Mouse (Mus musculus) right cerebral cortex, postnatal 25 days (tissue): Measurements from ENCODE around the gene Klk1b3.
"Not testable (repeated sequence)": the region's sequence is repeated elsewhere in the genome, so short reads cannot be mapped to it uniquely, and the experiment has no call there.

ENCODE experiments used
- DNase-seq: peaks from one replicate; pipeline ENCODE4 v3.0.0; 2022

The Klk1b3 gene

GRCm38 (mm10) chr7:44197891-44198290 is at the start of gene Klk1b3:
Gene Klk1b3 (plus strand): TSS chr7:44198191.
- DNase-seq: no peak

DNA sequence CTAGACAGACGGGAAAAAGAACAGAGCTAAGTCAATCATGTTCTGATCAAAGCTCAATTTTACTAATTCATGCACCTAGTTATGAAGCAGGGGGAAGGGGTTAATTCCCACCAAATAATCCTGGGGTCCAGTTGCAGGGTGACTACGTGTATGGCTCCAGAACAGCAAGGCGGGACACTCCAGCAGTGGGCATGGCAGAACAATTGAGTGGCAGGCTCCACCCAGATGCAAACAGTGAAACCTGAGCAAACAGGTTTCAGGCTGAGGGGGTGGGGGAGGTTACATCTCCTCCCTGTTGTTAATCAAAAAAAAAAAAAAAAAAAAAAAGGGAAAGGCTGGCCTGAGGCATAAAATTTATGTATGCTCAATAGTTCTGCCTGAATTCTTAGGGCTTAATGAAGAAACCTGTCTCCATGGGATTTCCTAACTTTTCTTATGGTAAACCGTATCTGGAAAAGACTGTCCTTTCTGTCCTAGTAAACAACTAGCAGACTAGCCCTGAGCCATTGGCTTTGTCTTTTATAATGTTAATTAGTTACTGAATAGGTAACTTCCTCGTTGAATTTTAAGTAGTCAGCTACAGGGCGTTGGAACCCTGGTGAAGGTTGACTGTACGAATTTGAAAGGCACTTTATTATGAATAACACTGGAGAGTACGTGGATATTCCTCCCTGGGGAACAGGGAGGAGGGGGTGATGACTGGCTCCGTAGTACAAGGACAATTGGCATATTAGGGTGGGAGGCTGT is 18.5 kb upstream of the Klk1b3 start:
- no peak for DNase-seq

DNA sequence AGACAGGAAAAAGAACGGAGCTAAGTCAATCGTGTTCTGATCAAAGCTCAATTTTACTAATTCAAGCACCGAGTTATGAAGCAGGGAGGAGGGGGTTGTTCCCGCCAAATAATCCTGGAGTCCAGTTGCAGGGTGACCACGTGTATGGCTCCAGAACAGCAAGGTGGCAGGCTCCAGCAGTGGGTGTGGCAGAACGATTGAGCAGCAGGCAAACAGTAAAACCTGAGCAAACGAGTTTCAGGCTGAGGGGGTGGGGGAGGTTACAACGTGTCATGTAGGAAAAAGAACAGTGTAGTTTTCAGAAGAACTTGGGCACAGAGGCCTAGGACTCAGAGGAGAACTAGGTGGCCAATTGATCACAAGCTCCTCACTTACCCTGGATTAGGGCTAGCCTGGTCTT is 11.5 kb upstream of the Klk1b3 start:
- DNase-seq: not testable (repeated sequence)

GRCm38 (mm10) chr7:44187936-44188335 is 10.1 kb upstream of the Klk1b3 start, which contains the start of gene Klk1b24:
Gene Klk1b24 (plus strand): TSS chr7:44188236.
- DNase-seq: not testable (repeated sequence)

GRCm38 (mm10) chr7:44193466-44193865 is 4.5 kb upstream of the Klk1b3 start:
- not testable (repeated sequence) for DNase-seq

DNA sequence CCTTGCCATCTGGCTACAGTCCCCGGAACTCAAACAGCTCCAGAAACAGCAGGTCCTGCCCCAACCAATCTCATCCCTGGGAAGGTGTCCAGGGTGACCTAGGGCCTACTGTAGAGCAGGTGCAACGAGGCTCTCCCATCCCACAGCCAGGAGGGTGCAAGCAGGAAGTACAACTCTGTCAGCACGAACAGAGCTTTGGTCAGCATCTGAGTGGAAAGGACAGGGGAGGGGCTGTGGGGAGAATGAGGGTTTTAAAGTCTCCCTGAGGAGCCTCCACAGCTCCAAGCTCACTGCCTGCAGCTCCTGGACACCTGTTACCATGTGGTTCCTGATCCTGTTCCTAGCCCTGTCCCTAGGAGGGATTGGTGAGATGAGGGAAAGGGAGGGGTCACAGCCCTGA is 9.1 kb downstream of the Klk1b3 start, which contains the start of gene Klk1b4:
Gene Klk1b4, plus strand, starts transcription at position 301 of the 400 bp plus-strand sequence.
- DNase-seq: not testable (repeated sequence)

- DNase-seq: no peak
Measured at GRCm38 (mm10) chr7:44208307-44208706, 10.3 kb downstream of the Klk1b3 start.

DNA sequence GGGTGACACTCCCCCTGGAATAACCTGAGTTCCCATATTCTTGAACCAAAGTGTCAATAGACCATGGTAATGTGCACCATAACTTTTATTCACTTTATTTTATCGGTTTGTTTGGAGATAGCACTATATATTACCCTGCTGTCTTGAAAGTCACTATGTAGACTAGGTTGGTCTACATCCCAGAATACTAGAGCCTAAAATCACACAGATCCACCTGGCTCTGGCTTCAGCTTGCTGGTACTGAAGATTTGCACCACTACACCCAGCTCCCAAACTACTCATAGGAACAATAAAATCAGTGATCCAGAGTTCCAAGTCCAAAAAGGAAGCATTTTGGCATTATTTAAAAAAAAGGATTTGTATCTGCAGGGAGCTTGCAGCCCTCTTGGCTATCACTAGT is 17.7 kb downstream of the Klk1b3 start, which contains the start of gene Klk1b5:
Gene Klk1b5, plus strand, starts transcription at position 301 of the 400 bp plus-strand sequence.
- no peak for DNase-seq

DNA sequence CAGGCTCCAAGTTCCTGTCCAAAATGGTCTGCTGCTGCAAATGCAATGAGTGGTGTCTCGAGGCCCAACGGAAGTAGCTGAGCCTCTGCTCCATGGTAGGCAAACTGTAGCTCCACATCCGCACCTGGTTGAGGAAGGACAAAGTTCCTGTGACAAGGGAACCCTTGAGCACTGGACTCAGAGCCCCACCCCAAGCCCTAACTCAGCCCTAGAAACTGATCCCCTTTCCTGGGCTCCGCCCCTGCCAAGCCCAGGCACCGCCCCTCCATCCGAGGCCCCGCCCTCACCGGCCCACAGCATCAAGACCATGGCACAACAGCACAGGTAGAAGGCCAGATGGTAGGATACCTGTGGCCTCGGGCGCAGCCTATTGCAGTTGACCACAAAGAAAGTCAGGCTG is 23.6 kb downstream of the Klk1b3 start:
- DNase-seq: not testable (repeated sequence)

GRCm38 (mm10) chr7:44222335-44222734 is 24.3 kb downstream of the Klk1b3 start:
- DNase-seq: not testable (repeated sequence)

- no peak for DNase-seq
Measured at GRCm38 (mm10) chr7:44225076-44225475, 27.1 kb downstream of the Klk1b3 start, which contains the start of gene Klk1. Gene Klk1 (plus strand): TSS chr7:44225360.

- DNase-seq: no peak
Measured at GRCm38 (mm10) chr7:44235909-44236308, 37.9 kb downstream of the Klk1b3 start, which contains the start of gene Gm36864. Gene Gm36864 (plus strand): TSS chr7:44236177.

GRCm38 (mm10) chr7:44239913-44240312 is 41.9 kb downstream of the Klk1b3 start:
- no peak for DNase-seq

DNA sequence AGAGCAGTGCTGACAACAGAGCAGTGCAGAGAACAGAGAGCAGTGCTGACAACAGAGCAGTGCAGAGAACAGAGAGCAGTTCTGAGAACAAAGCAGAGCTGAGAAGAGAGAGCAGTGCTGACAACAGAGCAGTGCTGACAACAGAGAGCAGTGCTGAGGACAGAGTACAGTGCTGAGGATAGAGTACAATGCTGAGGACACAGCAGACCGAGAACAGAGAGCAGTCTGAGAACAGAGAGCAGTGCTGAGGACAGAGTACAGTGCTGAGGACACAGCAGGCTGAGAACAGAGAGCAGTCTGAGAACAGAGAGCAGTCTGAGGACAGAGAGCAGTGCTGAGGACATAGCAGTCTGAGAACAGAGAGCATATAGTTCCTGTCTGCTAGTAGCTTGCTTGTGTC is 42.7 kb downstream of the Klk1b3 start:
- no peak for DNase-seq

- DNase-seq: no peak
Measured at GRCm38 (mm10) chr7:44241163-44241562, 43.2 kb downstream of the Klk1b3 start.

DNA sequence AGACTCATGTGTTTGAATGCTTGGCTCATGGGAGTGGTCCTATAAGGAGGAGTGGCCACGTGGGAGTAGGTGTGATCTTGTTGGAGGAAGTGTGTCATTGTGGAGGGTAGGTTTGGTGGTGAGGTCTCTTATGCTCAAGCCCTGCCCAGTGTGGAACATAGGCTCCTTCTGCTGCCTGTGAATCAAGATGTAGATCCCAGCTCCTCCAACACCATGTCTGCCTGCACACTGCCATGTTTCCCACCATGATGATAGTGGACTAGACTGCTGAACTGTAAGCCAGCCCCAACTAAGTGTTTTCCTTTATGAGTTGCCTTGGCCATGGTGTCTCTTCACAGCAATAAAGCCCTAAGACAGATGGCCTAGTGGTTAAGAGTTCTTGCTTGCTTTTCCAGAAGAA is 46.1 kb downstream of the Klk1b3 start:
- DNase-seq: no peak

- peak; percentile 90 for DNase-seq
Measured at GRCm38 (mm10) chr7:44246055-44246983, 48.3 kb downstream of the Klk1b3 start, which contains the start of the genes 1700028J19Rik and 2410002F23Rik. Gene 1700028J19Rik (minus strand): TSS chr7:44246695. Gene 2410002F23Rik (plus strand): TSS chr7:44246722.

DNA sequence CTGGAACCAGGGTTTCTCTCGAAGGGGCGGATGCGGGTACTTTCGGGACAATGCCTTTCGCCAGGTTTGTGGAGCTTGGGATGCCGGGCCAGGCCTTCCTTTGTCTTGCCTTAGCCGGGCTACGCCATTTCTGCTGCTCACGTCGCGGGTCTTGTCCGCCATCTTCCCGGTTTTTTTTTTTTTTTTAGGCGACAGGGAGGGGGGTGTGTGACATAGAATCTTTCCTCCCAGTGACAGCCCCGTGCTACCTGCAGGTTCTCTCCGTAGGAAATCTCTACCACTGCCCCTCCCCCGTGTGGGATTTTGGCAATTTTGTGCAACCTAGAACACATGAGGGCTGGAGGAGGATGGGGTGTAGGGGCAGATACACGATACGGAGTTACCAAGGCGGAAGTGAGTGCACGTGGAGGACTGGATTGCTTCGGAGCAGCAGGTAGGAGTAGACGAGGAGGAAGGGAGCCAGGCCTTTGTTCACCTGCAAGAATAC is 49.0 kb downstream of the Klk1b3 start:
- DNase-seq: peak; percentile 49

- no peak for DNase-seq
Measured at GRCm38 (mm10) chr7:44247971-44248370, 50.0 kb downstream of the Klk1b3 start.

DNA sequence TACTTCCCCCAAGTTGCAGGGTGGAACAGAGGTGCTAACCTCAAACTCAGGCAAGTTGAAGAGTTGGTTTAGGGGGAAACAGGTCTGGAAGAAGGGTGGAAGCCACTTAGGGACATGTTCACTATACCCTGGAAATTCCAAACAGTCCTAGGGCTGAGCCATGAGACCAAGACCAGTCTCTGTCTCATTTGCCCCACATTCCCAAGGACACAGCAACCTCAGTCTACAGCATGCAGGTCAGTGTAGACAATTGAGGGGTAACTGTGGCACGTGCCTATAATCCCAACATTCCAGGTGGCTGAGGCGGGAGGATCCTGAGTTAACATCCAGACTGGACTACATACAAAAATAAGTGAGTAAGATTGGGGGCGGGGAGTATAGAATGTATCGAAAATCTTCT is 51.3 kb downstream of the Klk1b3 start:
- no peak for DNase-seq

- not testable (repeated sequence) for DNase-seq
Measured at GRCm38 (mm10) chr7:44250732-44251275, 52.8 kb downstream of the Klk1b3 start.
